Mouse (Mus musculus): ENCODE data around the gene Taf10. TPM values are rescaled to one million over a fixed set of nuclear protein-coding genes. Genes with fewer than 3 reads are reported as not detected.
A peak's percentile ranks its signal among the peaks of the same experiment; 100 is the strongest.
"Not testable (repeated sequence)": the region's sequence is repeated elsewhere in the genome, so short reads cannot be mapped to it uniquely, and the experiment has no call there.

The Taf10 gene
- total and polyA plus RNA-seq, 2 experiments from 2014 or later: 86.5 to 99.9 TPM

GRCm38 (mm10) chr7:105752716-105753115 is 8.6 kb upstream of the Taf10 start:
- Histone ChIP-seq H3K27me3 (ENCODE audit: insufficient read depth, low read length) (no peaks in the 10 kb centered on the region), H3K4me1 (ENCODE audit: insufficient read depth) (0 out of 2 replicates have a peak, but pooled peaks cover 3% of the 10 kb centered on the region), H3K9ac (no peak overlapping the region), H3K36me3 (ENCODE audit: insufficient read depth) (peaks cover 66% of the 10 kb centered on the region), H3K9me3 (ENCODE audit: low read length) (no peaks in the 10 kb centered on the region), H3K27ac (ENCODE audit: low read depth, low read length) (no peak overlapping the region), H3K4me2 (ENCODE audit: low read depth) (no peak overlapping the region), H3K4me3 (ENCODE audit: low read depth, low read length) (no peak overlapping the region)
- no peak for TF ChIP-seq CTCF (IDR thresholded peaks at IDR 0.05; ENCODE audit: low read depth)
- WGBS: 90% methylated on average over 2 of the region's 2 CpGs
- ATAC-seq (peak; percentile 10; the same call in 1 of the 2 replicates), DNase-seq (no peak)

GRCm38 (mm10) chr7:105751491-105752433 is 7.6 kb upstream of the Taf10 start, which contains the start of gene Tpp1:
Gene Tpp1 (minus strand): TSS chr7:105752235.
- Histone ChIP-seq H3K4me3 (ENCODE audit: low read depth, low read length) (peak within 1 kb of the TSS; percentile 39), H3K36me3 (ENCODE audit: insufficient read depth) (peaks cover 61% of the 10 kb centered on the region), H3K9ac (peak within 1 kb of the TSS; percentile 53), H3K4me1 (ENCODE audit: insufficient read depth) (0 out of 2 replicates have a peak, but pooled peaks cover 3% of the 10 kb centered on the region), H3K27ac (ENCODE audit: low read depth, low read length) (peak within 1 kb of the TSS; percentile 69), H3K27me3 (ENCODE audit: insufficient read depth, low read length) (no peaks in the 10 kb centered on the region), H3K4me2 (ENCODE audit: low read depth) (peak within 1 kb of the TSS; percentile 62), H3K9me3 (ENCODE audit: low read length) (no peaks in the 10 kb centered on the region)
- WGBS: 20% methylated on average over 20 of the region's 20 CpGs
- no peak for TF ChIP-seq CTCF (IDR thresholded peaks at IDR 0.05; ENCODE audit: low read depth)
- DNase-seq (peak; percentile 93), ATAC-seq (peak; percentile 97)

- H3K9ac ChIP-seq: no peak overlapping the region
- H3K4me2 ChIP-seq (ENCODE audit: low read depth): no peak overlapping the region
- DNase-seq (no peak), ATAC-seq (no peak)
- H3K27ac ChIP-seq (ENCODE audit: low read depth, low read length): no peak overlapping the region
- no peak overlapping the region for H3K4me3 ChIP-seq (ENCODE audit: low read depth, low read length)
- 0 out of 2 replicates have a peak, but pooled peaks cover 3% of the 10 kb centered on the region for H3K4me1 ChIP-seq (ENCODE audit: insufficient read depth)
- no peaks in the 10 kb centered on the region for H3K27me3 ChIP-seq (ENCODE audit: insufficient read depth, low read length)
- TF ChIP-seq CTCF (IDR thresholded peaks at IDR 0.05; ENCODE audit: low read depth): no peak
- no peaks in the 10 kb centered on the region for H3K9me3 ChIP-seq (ENCODE audit: low read length)
- 75% methylated on average over 2 of the region's 2 CpGs for WGBS
- H3K36me3 ChIP-seq (ENCODE audit: insufficient read depth): peaks cover 25% of the 10 kb centered on the region
Measured at GRCm38 (mm10) chr7:105747776-105748175, 3.6 kb upstream of the Taf10 start.

GRCm38 (mm10) chr7:105743246-105743925 is 775 bp downstream of the Taf10 start:
- peak overlapping the region; percentile 93 for H3K4me2 ChIP-seq (ENCODE audit: low read depth)
- DNase-seq; H3K9me3 ChIP-seq (ENCODE audit: low read length); H3K27me3 ChIP-seq (ENCODE audit: insufficient read depth, low read length); ATAC-seq; H3K4me1 ChIP-seq (ENCODE audit: insufficient read depth): not testable (repeated sequence)
- peak overlapping the region; percentile 85 for H3K9ac ChIP-seq
- 36% methylated on average over 20 of the region's 20 CpGs for WGBS
- peak overlapping the region; percentile 88 for H3K4me3 ChIP-seq (ENCODE audit: low read depth, low read length)
- H3K27ac ChIP-seq (ENCODE audit: low read depth, low read length): peak overlapping the region; percentile 76
- peaks cover 40% of the 10 kb centered on the region for H3K36me3 ChIP-seq (ENCODE audit: insufficient read depth)

- H3K36me3 ChIP-seq (ENCODE audit: insufficient read depth): peaks cover 40% of the 10 kb centered on the region
- not testable (repeated sequence) for H3K9me3 ChIP-seq (ENCODE audit: low read length); H3K27ac ChIP-seq (ENCODE audit: low read depth, low read length); H3K9ac ChIP-seq; DNase-seq; H3K4me3 ChIP-seq (ENCODE audit: low read depth, low read length); H3K4me1 ChIP-seq (ENCODE audit: insufficient read depth); ATAC-seq; H3K27me3 ChIP-seq (ENCODE audit: insufficient read depth, low read length); H3K4me2 ChIP-seq (ENCODE audit: low read depth)
- WGBS: 90% methylated on average over 7 of the region's 7 CpGs
Measured at GRCm38 (mm10) chr7:105742539-105743215, 1.5 kb downstream of the Taf10 start.

GRCm38 (mm10) chr7:105741978-105742377 is 2.2 kb downstream of the Taf10 start:
- peaks cover 35% of the 10 kb centered on the region for H3K36me3 ChIP-seq (ENCODE audit: insufficient read depth)
- 91% methylated on average over 9 of the region's 9 CpGs for WGBS
- H3K9ac ChIP-seq: no peak overlapping the region
- no peaks in the 10 kb centered on the region for H3K27me3 ChIP-seq (ENCODE audit: insufficient read depth, low read length)
- TF ChIP-seq CTCF (IDR thresholded peaks at IDR 0.05; ENCODE audit: low read depth): no peak
- no peak overlapping the region for H3K4me2 ChIP-seq (ENCODE audit: low read depth)
- DNase-seq (no peak), ATAC-seq (no peak)
- H3K27ac ChIP-seq (ENCODE audit: low read depth, low read length): no peak overlapping the region
- H3K4me1 ChIP-seq (ENCODE audit: insufficient read depth): peaks cover 5% of the 10 kb centered on the region; the same call in 1 of the 2 replicates
- no peaks in the 10 kb centered on the region for H3K9me3 ChIP-seq (ENCODE audit: low read length)
- no peak overlapping the region for H3K4me3 ChIP-seq (ENCODE audit: low read depth, low read length)

Data from forebrain, postnatal 0 days (tissue).